Mouse (Mus musculus) layer of hippocampus, adult 8-10 months (tissue): ENCODE measurements around the gene Iqgap2. TPM values are rescaled to one million over a fixed set of nuclear protein-coding genes. Genes with fewer than 3 reads are reported as not detected.

Experiments
- DNase-seq, 2 experiments: peaks; one replicate each; pipeline ENCODE4 v3.0.0; 2022; ENCODE audit warnings: low spot score in 2 of 2
- total RNA-seq, 4 experiments: library from RNA; stranded (reverse); gene quantifications; 2 replicates each; pipeline ENCODE4 v1.2.4; 2022

Gene Iqgap2
- total RNA-seq, 4 experiments from 2014 or later: 60.5 to 80.9 (median 72.5) TPM

DNA sequence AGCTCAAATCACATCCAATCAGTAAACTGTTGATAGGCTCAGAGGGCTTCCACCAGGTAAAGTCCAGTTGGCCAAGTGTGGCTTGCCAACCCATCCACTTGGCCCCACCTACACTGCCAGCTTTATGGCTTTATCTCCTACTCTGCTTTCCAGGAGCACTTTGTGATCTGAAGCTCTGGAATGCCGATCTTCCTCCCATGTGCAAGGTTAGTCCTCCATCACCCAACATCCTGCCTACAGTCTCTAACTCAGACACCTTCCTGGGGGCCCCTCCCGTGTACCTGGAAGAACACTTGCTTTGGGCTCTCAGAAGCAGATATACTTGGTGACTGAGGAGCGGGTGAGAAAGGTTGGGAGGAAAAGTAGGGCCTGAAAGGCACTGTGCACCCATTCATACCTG lies 300.1 kb downstream of the Iqgap2 start:
- DNase-seq: no peak

- DNase-seq: no peak
These were observed 304.1 kb downstream of the Iqgap2 start for GRCm38 (mm10) chr13:95587628-95588027.

GRCm38 (mm10) chr13:95584898-95585297 lies 306.8 kb downstream of the Iqgap2 start:
- DNase-seq: no peak

- DNase-seq: no peak
These were observed 308.2 kb downstream of the Iqgap2 start for GRCm38 (mm10) chr13:95583237-95584189.

DNA sequence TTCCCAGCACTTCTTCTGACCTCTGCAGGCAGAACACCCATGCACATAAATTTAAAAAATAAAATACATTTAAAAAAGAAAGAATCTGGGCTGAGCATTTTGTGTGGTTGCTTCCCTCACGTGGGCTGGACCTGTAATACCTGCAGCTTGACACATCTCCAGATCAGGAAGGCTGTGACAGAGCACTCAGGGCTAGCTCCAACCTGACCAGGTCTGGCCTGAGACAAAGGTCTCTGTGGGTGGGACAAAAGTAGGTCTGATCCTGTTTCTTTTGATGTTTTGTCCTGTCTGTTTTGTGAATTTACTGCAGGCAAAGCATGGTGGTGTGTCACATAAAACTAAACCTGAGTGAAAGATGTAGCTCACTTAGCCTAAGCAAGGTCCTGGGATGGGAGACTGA lies 309.9 kb downstream of the Iqgap2 start:
- DNase-seq: no peak

GRCm38 (mm10) chr13:95578016-95578697 lies 313.6 kb downstream of the Iqgap2 start:
- no peak for DNase-seq

Other genes starting within 250 kb of the Iqgap2 start
- under 1 TPM; 0.34 to 0.55 (median 0.49) TPM for gene F2rl2, start 195.1 kb downstream of the Iqgap2 start, total RNA-seq
- 10 to 100 TPM; 24.7 to 30.5 (median 27.2) TPM for gene Gm20075, start 189.5 kb upstream of the Iqgap2 start, total RNA-seq
- not detected for gene Gm17190, start 190.1 kb upstream of the Iqgap2 start, total RNA-seq
- gene Sv2c, start 240.7 kb upstream of the Iqgap2 start, total RNA-seq: 10 to 100 TPM; 17.1 to 25.1 (median 20.1) TPM